Mouse (Mus musculus): ENCODE measurements around the gene Klkb1. TPM values are rescaled to one million over a fixed set of nuclear protein-coding genes. Genes with fewer than 3 reads are reported as not detected.

Gene Klkb1
- total RNA-seq, 2 experiments from 2014 or later, result not detected

Other genes starting within 250 kb of the Klkb1 start
- gene Mtnr1a, start 225.7 kb downstream of the Klkb1 start, total RNA-seq (2021), result not detected
- not detected for gene F11, start 32.8 kb downstream of the Klkb1 start, total RNA-seq (2021)
- not detected for gene Gm45753, start 13.6 kb upstream of the Klkb1 start, total RNA-seq (2021)
- 1 to 10 TPM; 7.5 to 7.9 TPM for gene Cyp4v3, start 38.4 kb upstream of the Klkb1 start, total RNA-seq (2021)
- gene Fam149a, start 87.4 kb upstream of the Klkb1 start, total RNA-seq (2021), result 10 to 100 TPM; 13.6 to 15.6 TPM
- gene Tlr3, start 116.2 kb upstream of the Klkb1 start, total RNA-seq (2021), result 10 to 100 TPM in 1 of 2 experiments, 1 to 10 TPM in 1; 8.2 to 11.7 TPM
- 100 to 1,000 TPM; 166 to 172 TPM for gene Sorbs2, start 212.9 kb upstream of the Klkb1 start, total RNA-seq (2021)